Mouse (Mus musculus) hindbrain, embryonic 15.5 days (tissue): ENCODE measurements at regions not wholly inside any gene's neighbourhood (a gene's known extent, or its start where the extent isn't known, plus 50 kb on each side); places are given as distances from the start of the nearest gene placed in this dataset.
A peak's percentile ranks its signal among the peaks of the same experiment; 100 is the strongest.

ENCODE experiments used
- ATAC-seq: fragments of 200-750 bp; cut with Nextera tagmentation; 2 replicates; pipeline ENCODE4 v1.8.0; 2017; ENCODE audit warnings: low read depth, moderate number of reproducible peaks, moderate TSS enrichment; ENCODE audit not compliant: low FRiP score
- H3K27ac ChIP-seq: fragments of 300-500 bp; sonication (generic); replicated peaks from 2 replicates; pipeline ENCODE4 v1.5.1; 2015; ENCODE audit warnings: mild to moderate bottlenecking, inconsistent platforms
- H3K27me3 ChIP-seq: fragments of 300-500 bp; sonication (generic); 2 replicates; pipeline ENCODE4 v1.6.1; 2015; ENCODE audit warnings: control low read depth, inconsistent platforms
- H3K36me3 ChIP-seq: fragments of 300-500 bp; sonication (generic); 2 replicates; pipeline ENCODE4 v1.6.1; 2015; ENCODE audit warnings: control low read depth, inconsistent platforms
- H3K4me1 ChIP-seq: fragments of 300-500 bp; sonication (generic); replicated peaks from 2 replicates; pipeline ENCODE4 v1.6.1; 2015; ENCODE audit warnings: control low read depth, inconsistent platforms
- H3K4me2 ChIP-seq: fragments of 300-500 bp; sonication (generic); 2 replicates; pipeline ENCODE4 v1.6.1; 2015; ENCODE audit warnings: moderate library complexity, mild to moderate bottlenecking, inconsistent platforms
- H3K4me3 ChIP-seq: fragments of 300-500 bp; sonication (generic); 2 replicates; pipeline ENCODE4 v1.5.1; 2015; ENCODE audit warnings: mild to moderate bottlenecking, inconsistent platforms
- H3K9ac ChIP-seq: fragments of 300-500 bp; sonication (generic); 2 replicates; pipeline ENCODE4 v1.6.1; 2015; ENCODE audit warnings: inconsistent platforms
- H3K9me3 ChIP-seq: fragments of 300-500 bp; sonication (generic); 2 replicates; pipeline ENCODE4 v1.6.1; 2016; ENCODE audit warnings: control low read depth, inconsistent platforms
- WGBS: fragments of 180-500 bp; shearing (Covaris S2); methylation state at CpG from one replicate; pipeline ENCODE4 v1.1.7; 2015; 5-methylcytosine and 5-hydroxymethylcytosine counted together

GRCm38 (mm10) chr8:9072724-9073123 lies 382.4 kb upstream of the Arglu1 start:
- no peak overlapping the region for H3K4me2 ChIP-seq
- WGBS, result 89% methylated on average over 4 of the region's 4 CpGs
- H3K4me3 ChIP-seq, result no peak overlapping the region
- H3K9ac ChIP-seq, result no peak overlapping the region
- no peaks in the 10 kb centered on the region for H3K27me3 ChIP-seq
- no peak for ATAC-seq
- H3K36me3 ChIP-seq, result no peaks in the 10 kb centered on the region
- H3K27ac ChIP-seq, result no peak overlapping the region
- H3K4me1 ChIP-seq, result no peaks in the 10 kb centered on the region
- no peaks in the 10 kb centered on the region for H3K9me3 ChIP-seq

- WGBS, result 89% methylated on average over 11 of the region's 11 CpGs
- no peaks in the 10 kb centered on the region for H3K27me3 ChIP-seq
These were observed 382.0 kb upstream of the Arglu1 start for GRCm38 (mm10) chr8:9072286-9072685.

GRCm38 (mm10) chr8:9070953-9071352 lies 380.6 kb upstream of the Arglu1 start:
- H3K4me3 ChIP-seq, result no peak overlapping the region
- WGBS, result 77% methylated on average over 6 of the region's 6 CpGs
- H3K4me1 ChIP-seq, result no peaks in the 10 kb centered on the region
- no peak overlapping the region for H3K4me2 ChIP-seq
- H3K27me3 ChIP-seq, result no peaks in the 10 kb centered on the region
- no peak overlapping the region for H3K27ac ChIP-seq
- H3K9ac ChIP-seq, result no peak overlapping the region
- ATAC-seq, result peak; percentile 54; the same call in 1 of the 2 replicates
- H3K9me3 ChIP-seq, result no peaks in the 10 kb centered on the region
- no peaks in the 10 kb centered on the region for H3K36me3 ChIP-seq

More at GRCm38 (mm10) chr8:9072286-9072685, 382.0 kb upstream of the Arglu1 start:
- H3K36me3 ChIP-seq, result no peaks in the 10 kb centered on the region
- ATAC-seq, result no peak
- no peaks in the 10 kb centered on the region for H3K4me1 ChIP-seq
- no peak overlapping the region for H3K4me3 ChIP-seq
- no peak overlapping the region for H3K4me2 ChIP-seq
- no peaks in the 10 kb centered on the region for H3K9me3 ChIP-seq
- H3K27ac ChIP-seq, result no peak overlapping the region
- H3K9ac ChIP-seq, result no peak overlapping the region

GRCm38 (mm10) chr8:9069845-9070244 lies 379.5 kb upstream of the Arglu1 start:
- no peak for ATAC-seq
- Histone ChIP-seq H3K9me3 (no peaks in the 10 kb centered on the region), H3K4me3 (no peak overlapping the region), H3K9ac (no peak overlapping the region), H3K36me3 (no peaks in the 10 kb centered on the region), H3K4me2 (no peak overlapping the region), H3K4me1 (no peaks in the 10 kb centered on the region), H3K27ac (no peak overlapping the region), H3K27me3 (no peaks in the 10 kb centered on the region)
- WGBS, result 72% methylated on average over 7 of the region's 7 CpGs

- no peak for ATAC-seq
- no peaks in the 10 kb centered on the region for H3K4me1 ChIP-seq
- 85% methylated on average over 1 of the region's 1 CpGs for WGBS
- no peaks in the 10 kb centered on the region for H3K27me3 ChIP-seq
- H3K4me2 ChIP-seq, result no peak overlapping the region
- no peaks in the 10 kb centered on the region for H3K36me3 ChIP-seq
- no peak overlapping the region for H3K27ac ChIP-seq
- H3K9ac ChIP-seq, result no peak overlapping the region
- H3K9me3 ChIP-seq, result no peaks in the 10 kb centered on the region
- H3K4me3 ChIP-seq, result no peak overlapping the region
These were observed 377.4 kb upstream of the Arglu1 start for GRCm38 (mm10) chr8:9067731-9068130.

- WGBS, result 93% methylated on average over 6 of the region's 6 CpGs
- Histone ChIP-seq H3K27ac (no peak overlapping the region), H3K36me3 (no peaks in the 10 kb centered on the region), H3K4me3 (no peak overlapping the region), H3K4me1 (no peaks in the 10 kb centered on the region), H3K4me2 (no peak overlapping the region), H3K27me3 (no peaks in the 10 kb centered on the region), H3K9me3 (no peaks in the 10 kb centered on the region), H3K9ac (no peak overlapping the region)
- ATAC-seq, result no peak
These were observed 369.8 kb upstream of the Arglu1 start for GRCm38 (mm10) chr8:9060166-9060565.

- 86% methylated on average over 6 of the region's 6 CpGs for WGBS
- Histone ChIP-seq H3K4me2 (no peak overlapping the region), H3K27me3 (no peaks in the 10 kb centered on the region), H3K9me3 (no peaks in the 10 kb centered on the region), H3K27ac (no peak overlapping the region), H3K4me1 (peaks cover 5% of the 10 kb centered on the region; the same call in 1 of the 2 replicates), H3K4me3 (no peak overlapping the region), H3K9ac (no peak overlapping the region), H3K36me3 (no peaks in the 10 kb centered on the region)
- ATAC-seq, result no peak
These were observed 365.1 kb upstream of the Arglu1 start for GRCm38 (mm10) chr8:9055416-9055819.

GRCm38 (mm10) chr8:9054801-9055200 lies 364.5 kb upstream of the Arglu1 start:
- WGBS, result 74% methylated on average over 4 of the region's 4 CpGs
- Histone ChIP-seq H3K27ac (no peak overlapping the region), H3K4me2 (no peak overlapping the region), H3K36me3 (no peaks in the 10 kb centered on the region), H3K9me3 (no peaks in the 10 kb centered on the region), H3K4me3 (no peak overlapping the region), H3K4me1 (peaks cover 6% of the 10 kb centered on the region; the same call in 1 of the 2 replicates), H3K27me3 (no peaks in the 10 kb centered on the region), H3K9ac (no peak overlapping the region)
- no peak for ATAC-seq

- peaks cover 6% of the 10 kb centered on the region; the same call in 1 of the 2 replicates for H3K4me1 ChIP-seq
- WGBS, result 76% methylated on average over 10 of the region's 10 CpGs
- peak; percentile 51; the same call in 1 of the 2 replicates for ATAC-seq
- H3K27me3 ChIP-seq, result no peaks in the 10 kb centered on the region
- no peak overlapping the region for H3K9ac ChIP-seq
- H3K4me3 ChIP-seq, result no peak overlapping the region
- H3K27ac ChIP-seq, result no peak overlapping the region; the same call in 1 of the 2 replicates
- H3K9me3 ChIP-seq, result no peaks in the 10 kb centered on the region
- no peak overlapping the region for H3K4me2 ChIP-seq
- no peaks in the 10 kb centered on the region for H3K36me3 ChIP-seq
These were observed 361.4 kb upstream of the Arglu1 start for GRCm38 (mm10) chr8:9051699-9052098.

- Histone ChIP-seq H3K4me3 (no peak overlapping the region), H3K9me3 (no peaks in the 10 kb centered on the region), H3K27me3 (no peaks in the 10 kb centered on the region), H3K27ac (no peak overlapping the region; the same call in 1 of the 2 replicates), H3K9ac (no peak overlapping the region), H3K36me3 (no peaks in the 10 kb centered on the region), H3K4me2 (no peak overlapping the region), H3K4me1 (peaks cover 6% of the 10 kb centered on the region; the same call in 1 of the 2 replicates)
- 71% methylated on average over 11 of the region's 11 CpGs for WGBS
- ATAC-seq, result no peak
These were observed 360.6 kb upstream of the Arglu1 start for GRCm38 (mm10) chr8:9050740-9051475.

GRCm38 (mm10) chr8:9048116-9048515 lies 357.8 kb upstream of the Arglu1 start:
- Histone ChIP-seq H3K9me3 (no peaks in the 10 kb centered on the region), H3K27me3 (no peaks in the 10 kb centered on the region), H3K27ac (peak overlapping the region; percentile 9; the same call in 1 of the 2 replicates), H3K4me1 (peaks cover 6% of the 10 kb centered on the region; the same call in 1 of the 2 replicates), H3K9ac (no peak overlapping the region), H3K4me3 (no peak overlapping the region), H3K4me2 (no peak overlapping the region), H3K36me3 (no peaks in the 10 kb centered on the region)
- WGBS, result 52% methylated on average over 14 of the region's 14 CpGs
- peak; percentile 38; the same call in 1 of the 2 replicates for ATAC-seq

- Histone ChIP-seq H3K27ac (no peak overlapping the region), H3K9me3 (no peaks in the 10 kb centered on the region), H3K4me3 (no peak overlapping the region), H3K27me3 (no peaks in the 10 kb centered on the region), H3K4me2 (no peak overlapping the region), H3K4me1 (no peaks in the 10 kb centered on the region), H3K36me3 (no peaks in the 10 kb centered on the region), H3K9ac (no peak overlapping the region)
- no peak for ATAC-seq
- 83% methylated on average over 10 of the region's 10 CpGs for WGBS
These were observed 352.8 kb upstream of the Arglu1 start for GRCm38 (mm10) chr8:9042835-9043792.
